ENCODE assay signal across 7 mouse cellular contexts in genomic region chr7:35025409-35026275, GRCm38 (mm10). TPM values are rescaled to one million over a fixed set of nuclear protein-coding genes. Genes with fewer than 3 reads are reported as not detected.
DNase-seq lines count a peak whose midpoint lies in the region; ATAC-seq and TF ChIP-seq lines count a peak whose summit lies in the region.

No protein-coding gene starts in this region.

- H3K9ac ChIP-seq in intestine, embryonic 15.5 days = no peak overlapping the region
- H3K9ac ChIP-seq in midbrain, embryonic 11.5 days (ENCODE audit: low read length) = no peak overlapping the region

- 48% methylated on average over 5 of the region's 5 CpGs for WGBS in intestine, embryonic 15.5 days
- WGBS in midbrain, embryonic 11.5 days = 42% methylated on average over 5 of the region's 5 CpGs

- peaks cover 12% of the 10 kb centered on the region; the same call in 1 of the 2 replicates for H3K4me1 ChIP-seq in cortical plate, adult 2 months (ENCODE audit: control insufficient read depth, insufficient read depth, low read length)
- H3K4me1 ChIP-seq in intestine, embryonic 15.5 days (replicated peaks) = peaks cover 23% of the 10 kb centered on the region
- H3K4me1 ChIP-seq in midbrain, embryonic 11.5 days (ENCODE audit: control insufficient read depth, insufficient read depth, low read length) = peaks cover 2% of the 10 kb centered on the region; the same call in 1 of the 2 replicates

- ATAC-seq in intestine, embryonic 15.5 days = peak; percentile 28
- ATAC-seq in midbrain, embryonic 11.5 days (ENCODE audit: low FRiP score) = peak; percentile 75

- H3K27me3 ChIP-seq in intestine, embryonic 15.5 days (replicated peaks) = no peaks in the 10 kb centered on the region
- no peaks in the 10 kb centered on the region for H3K27me3 ChIP-seq in midbrain, embryonic 11.5 days (ENCODE audit: control insufficient read depth, insufficient read depth, low read length)

- H3K4me2 ChIP-seq in intestine, embryonic 15.5 days (replicated peaks) = no peak overlapping the region
- no peak overlapping the region for H3K4me2 ChIP-seq in midbrain, embryonic 11.5 days

- intact Hi-C loops in left cerebral cortex, postnatal 4 days (cut with DNase I) = loop anchor here (5.0 kb wide), 1 partner anchor 147 kb away; no protein-coding TSS in a partner anchor

- H3K36me3 ChIP-seq in intestine, embryonic 15.5 days = no peaks in the 10 kb centered on the region
- no peaks in the 10 kb centered on the region for H3K36me3 ChIP-seq in midbrain, embryonic 11.5 days (ENCODE audit: control insufficient read depth, insufficient read depth, low read length)

- TF ChIP-seq POLR2A in cortical plate, adult 2 months (IDR thresholded peaks at IDR 0.05; ENCODE audit: extremely low read depth, insufficient read depth, low read length) = no peak

- H3K27ac ChIP-seq in cortical plate, adult 2 months (ENCODE audit: insufficient read depth, low read length) = no peak overlapping the region
- no peak overlapping the region for H3K27ac ChIP-seq in intestine, embryonic 15.5 days
- H3K27ac ChIP-seq in midbrain, embryonic 11.5 days (ENCODE audit: low read depth, low read length) = no peak overlapping the region

- peak; percentile 81 to 85 for DNase-seq in adrenal gland, adult 18-20 months (ENCODE audit: low spot score in 2 of 2)
- DNase-seq in gastrocnemius, postnatal 25 days = peak; percentile 66
- peak; percentile 83 for DNase-seq in left cerebral cortex, postnatal 4 days
- DNase-seq in midbrain, embryonic 11.5 days (ENCODE audit: low spot score, missing footprints) = peak; percentile 97
- DNase-seq in skeletal muscle tissue, adult 2 months (ENCODE audit: low read depth, low spot score) = peak; percentile 65

- TF ChIP-seq CTCF in cortical plate, adult 2 months (IDR thresholded peaks at IDR 0.05; ENCODE audit: extremely low read depth, insufficient read depth, low read length) = peak; percentile 90

- H3K9me3 ChIP-seq in intestine, embryonic 15.5 days = no peaks in the 10 kb centered on the region
- no peaks in the 10 kb centered on the region for H3K9me3 ChIP-seq in midbrain, embryonic 11.5 days (ENCODE audit: control insufficient read depth, low read length)

- no peak overlapping the region for H3K4me3 ChIP-seq in cortical plate, adult 2 months (ENCODE audit: insufficient read depth, low read length)
- H3K4me3 ChIP-seq in intestine, embryonic 15.5 days (replicated peaks) = no peak overlapping the region
- no peak overlapping the region for H3K4me3 ChIP-seq in midbrain, embryonic 11.5 days (ENCODE audit: low read depth, low read length)

RNA-seq across cellular contexts. Expression of gene Cebpg, which starts 30.7 kb away (rescaled TPM):
- 10 to 100 TPM; 57.2 to 70.4 TPM for total RNA-seq in adrenal gland, adult 18-20 months (2021)
- 25.8 and 27.7 TPM in 2 replicates for polyA plus RNA-seq in cortical plate, adult 2 months (2012; rRNA removed)
- 10 to 100 TPM; 31.7 to 35.8 TPM for total RNA-seq in gastrocnemius, postnatal 25 days (2021)
- 44.5 and 45.3 TPM in 2 replicates for polyA plus RNA-seq in intestine, embryonic 15.5 days (2015; fragmentation: Nextera tagmentation; extraction: Ambion mirVana)
- 10 to 100 TPM; 26.4 to 27.4 TPM for total RNA-seq in left cerebral cortex, postnatal 4 days (2021)
- 36.2 and 37.7 TPM in 2 replicates for polyA plus RNA-seq in midbrain, embryonic 11.5 days (2014; fragmentation: Nextera tagmentation; extraction: Ambion mirVana)
